28 mouse cellular contexts compared by ENCODE assay signal in genomic region chr10:116626009-116626408, GRCm38 (mm10).
"Had no signal": no experiment of that assay in that cellular context is flagged by ENCODE, and none has a peak within 500 bp of the region (broad histone marks: within the 10 kb centered on the region; RNA-seq: fewer than 3 reads in every experiment).

No protein-coding gene starts in this region.

- H3K27me3 ChIP-seq: heart, embryonic 13.5 days; heart, embryonic 15.5 days; hindbrain, embryonic 12.5 days; intestine, embryonic 15.5 days; limb, embryonic 12.5 days; liver, embryonic 13.5 days; liver, embryonic 15.5 days had no signal

- H3K36me3 ChIP-seq: heart, embryonic 13.5 days; heart, embryonic 15.5 days; hindbrain, embryonic 10.5 days; hindbrain, embryonic 12.5 days; intestine, embryonic 15.5 days; limb, embryonic 10.5 days; limb, embryonic 12.5 days; liver, embryonic 13.5 days; liver, embryonic 15.5 days had no signal

- ATAC-seq: hindbrain, embryonic 16.5 days; inflammation-experienced regulatory T-cells, adult 6 months; intestine, embryonic 15.5 days; intestine, postnatal 0 days had no signal

- H3K27ac ChIP-seq: gastrocnemius, adult 2 months; heart, adult 2 months; heart, embryonic 13.5 days; heart, embryonic 15.5 days; hindbrain, embryonic 10.5 days; hindbrain, embryonic 12.5 days; hindbrain, embryonic 14.5 days; intestine, embryonic 15.5 days; layer of hippocampus, adult 2 months; left cerebral cortex, adult 2 months; limb, embryonic 10.5 days; limb, embryonic 12.5 days; liver, embryonic 13.5 days; liver, embryonic 15.5 days had no signal

- DNase-seq: gastrocnemius, adult 2 months; gastrocnemius, postnatal 10 days; gastrocnemius, postnatal 25 days; heart, adult 2 months; heart, postnatal 4 days; kidney, adult 18-20 months; kidney, adult 8-10 months; kidney, postnatal 10 days; kidney, postnatal 25 days; kidney, postnatal 4 days; liver; liver, embryonic 13.5 days had no signal

- H3K4me1 ChIP-seq: heart, embryonic 13.5 days; heart, embryonic 15.5 days; hindbrain, embryonic 10.5 days; hindbrain, embryonic 12.5 days; intestine, embryonic 15.5 days; limb, embryonic 10.5 days; limb, embryonic 12.5 days; liver, embryonic 13.5 days; liver, embryonic 15.5 days had no signal

- H3K9ac ChIP-seq: heart, embryonic 13.5 days; heart, embryonic 15.5 days; hindbrain, embryonic 12.5 days; hindbrain, embryonic 14.5 days; intestine, embryonic 15.5 days; limb, embryonic 12.5 days; liver, embryonic 13.5 days; liver, embryonic 15.5 days had no signal

- H3K9me3 ChIP-seq: hindbrain, embryonic 12.5 days; intestine, embryonic 15.5 days; limb, embryonic 10.5 days; liver, embryonic 15.5 days had no signal

- H3K4me2 ChIP-seq: heart, embryonic 11.5 days; heart, embryonic 13.5 days; heart, embryonic 15.5 days; hindbrain, embryonic 12.5 days; hindbrain, embryonic 14.5 days; intestine, embryonic 15.5 days; limb, embryonic 12.5 days; liver, embryonic 11.5 days; liver, embryonic 13.5 days; liver, embryonic 15.5 days had no signal

- H3K4me3 ChIP-seq: gastrocnemius, adult 2 months; heart, adult 2 months; heart, embryonic 13.5 days; heart, embryonic 15.5 days; hindbrain, embryonic 10.5 days; hindbrain, embryonic 12.5 days; intestine, embryonic 15.5 days; layer of hippocampus, adult 2 months; left cerebral cortex, adult 2 months; limb, embryonic 10.5 days; limb, embryonic 12.5 days; liver, embryonic 13.5 days; liver, embryonic 15.5 days had no signal
